Mouse (Mus musculus) heart, embryonic 11.5 days (tissue): ENCODE measurements at regions not wholly inside any gene's neighbourhood (a gene's known extent, or its start where the extent isn't known, plus 50 kb on each side); places are given as distances from the start of the nearest gene placed in this dataset.

Experiments
- ATAC-seq: fragments of 200-750 bp; cut with Nextera tagmentation; replicated peaks from 2 replicates; pipeline ENCODE4 v1.8.0; 2017; ENCODE audit warnings: moderate library complexity; ENCODE audit not compliant: insufficient number of reproducible peaks, low FRiP score, low TSS enrichment
- H3K27ac ChIP-seq: fragments of 300-500 bp; sonication (generic); 2 replicates; pipeline ENCODE4 v1.5.1; 2014; ENCODE audit warnings: mild to moderate bottlenecking, low read depth, low read length
- H3K27me3 ChIP-seq: fragments of 300-500 bp; sonication (generic); 2 replicates; pipeline ENCODE4 v1.6.1; 2014; ENCODE audit warnings: mild to moderate bottlenecking, low read length, mixed read lengths; ENCODE audit not compliant: control insufficient read depth, insufficient read depth
- H3K36me3 ChIP-seq: fragments of 300-500 bp; sonication (generic); 2 replicates; pipeline ENCODE4 v1.6.1; 2014; ENCODE audit warnings: mild to moderate bottlenecking, low read length, moderate library complexity, mixed read lengths; ENCODE audit not compliant: control insufficient read depth, insufficient read depth
- H3K4me1 ChIP-seq: fragments of 300-500 bp; sonication (generic); 2 replicates; pipeline ENCODE4 v1.6.1; 2014; ENCODE audit warnings: low read length; ENCODE audit not compliant: control insufficient read depth, insufficient read depth
- H3K4me2 ChIP-seq: fragments of 300-500 bp; sonication (generic); 2 replicates; pipeline ENCODE4 v1.6.1; 2014; ENCODE audit warnings: mild to moderate bottlenecking, moderate library complexity
- H3K4me3 ChIP-seq: fragments of 300-500 bp; sonication (generic); 2 replicates; pipeline ENCODE4 v1.5.1; 2014; ENCODE audit warnings: low read depth, low read length
- H3K9ac ChIP-seq: fragments of 300-500 bp; sonication (generic); 2 replicates; pipeline ENCODE4 v1.6.1; 2014; ENCODE audit warnings: mild to moderate bottlenecking, low read depth, low read length, moderate library complexity
- H3K9me3 ChIP-seq: fragments of 300-500 bp; sonication (generic); replicated peaks from 2 replicates; pipeline ENCODE4 v1.6.1; 2016; ENCODE audit warnings: low read length; ENCODE audit not compliant: control insufficient read depth
- WGBS: fragments of 180-500 bp; shearing (Covaris S2); extraction: QIAGEN DNeasy Blood & Tissue Kit; methylation state at CpG from one replicate; pipeline ENCODE4 v1.1.7; 2014; ENCODE audit not compliant: insufficient replicate concordance; 5-methylcytosine and 5-hydroxymethylcytosine counted together

DNA sequence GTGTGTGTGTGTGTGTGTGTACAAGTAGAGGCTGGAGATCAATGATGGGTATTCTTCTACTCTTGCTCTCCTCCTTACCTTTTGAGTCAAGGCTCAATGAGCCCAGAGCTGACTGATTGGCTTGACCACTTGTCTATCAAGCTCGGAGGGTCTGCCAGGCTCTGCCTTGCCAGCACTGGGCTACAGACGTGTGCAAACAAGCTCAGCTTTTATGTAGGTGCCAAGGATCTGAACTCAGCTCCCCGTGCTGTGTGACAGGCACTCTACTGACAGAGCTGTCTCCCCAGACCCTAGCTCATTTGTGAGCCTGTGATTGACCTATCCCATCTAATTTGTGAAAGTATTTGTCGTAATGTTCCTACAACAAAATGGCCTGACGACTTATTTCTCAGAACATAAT is 54.2 kb upstream of the Cdc42bpa start:
- WGBS, result 87% methylated on average over 5 of the region's 5 CpGs

DNA sequence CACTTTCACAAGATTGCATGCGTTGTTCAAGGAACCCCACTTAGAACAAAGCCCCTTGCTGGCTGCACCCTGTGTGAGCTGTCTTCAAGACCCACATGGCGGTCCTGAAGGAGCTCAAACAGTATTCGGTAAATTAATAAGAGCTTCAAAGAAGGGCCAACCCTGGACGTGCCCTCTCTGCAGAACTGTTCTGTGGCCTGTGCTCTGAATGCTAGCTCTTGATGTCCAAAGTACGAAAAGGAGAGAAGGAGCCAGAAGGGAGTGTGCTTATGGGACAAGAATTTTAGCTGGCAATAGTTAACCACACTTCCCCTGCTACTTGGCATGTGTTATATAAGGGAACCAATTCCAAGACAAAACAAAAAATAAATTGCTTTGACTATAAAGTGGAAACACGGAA is 67.6 kb upstream of the Cdc42bpa start:
- H3K4me3 ChIP-seq, result no peak overlapping the region
- 81% methylated on average over 6 of the region's 6 CpGs for WGBS
- H3K27me3 ChIP-seq, result no peaks in the 10 kb centered on the region
- H3K36me3 ChIP-seq, result no peaks in the 10 kb centered on the region
- H3K9me3 ChIP-seq, result no peaks in the 10 kb centered on the region
- ATAC-seq, result no peak
- no peaks in the 10 kb centered on the region for H3K4me1 ChIP-seq
- no peak overlapping the region for H3K9ac ChIP-seq
- no peak overlapping the region for H3K4me2 ChIP-seq
- H3K27ac ChIP-seq, result no peak overlapping the region

More for the DNA sequence above, 54.2 kb upstream of the Cdc42bpa start:
- Histone ChIP-seq H3K9ac (no peak overlapping the region), H3K9me3 (no peaks in the 10 kb centered on the region), H3K36me3 (no peaks in the 10 kb centered on the region), H3K27me3 (no peaks in the 10 kb centered on the region), H3K4me3 (no peak overlapping the region), H3K27ac (no peak overlapping the region), H3K4me1 (no peaks in the 10 kb centered on the region), H3K4me2 (no peak overlapping the region)
- no peak for ATAC-seq

DNA sequence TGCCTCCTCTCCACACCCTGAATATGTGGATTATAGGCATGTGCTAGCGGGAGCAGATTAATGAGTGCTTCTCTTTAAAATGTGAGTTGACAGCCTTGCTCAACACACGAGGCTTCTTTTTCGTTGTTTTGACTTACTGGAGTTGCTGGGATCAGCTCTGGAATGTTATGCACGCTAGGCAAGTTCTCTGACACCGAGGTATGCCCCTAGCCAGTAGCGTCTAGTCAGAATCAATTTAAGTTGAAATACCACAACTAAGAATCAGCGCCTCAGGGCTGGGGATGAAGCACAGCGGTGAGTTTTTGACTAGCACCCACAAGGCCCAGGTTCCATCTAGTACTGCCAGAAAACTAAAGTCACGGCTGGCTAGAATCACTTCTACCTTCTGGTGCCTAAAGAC is 72.4 kb upstream of the Cdc42bpa start:
- Histone ChIP-seq H3K27ac (no peak overlapping the region), H3K9ac (no peak overlapping the region), H3K4me2 (no peak overlapping the region), H3K9me3 (no peaks in the 10 kb centered on the region), H3K27me3 (no peaks in the 10 kb centered on the region), H3K36me3 (no peaks in the 10 kb centered on the region), H3K4me3 (no peak overlapping the region), H3K4me1 (no peaks in the 10 kb centered on the region)
- ATAC-seq, result no peak
- WGBS, result 56% methylated on average over 9 of the region's 9 CpGs

DNA sequence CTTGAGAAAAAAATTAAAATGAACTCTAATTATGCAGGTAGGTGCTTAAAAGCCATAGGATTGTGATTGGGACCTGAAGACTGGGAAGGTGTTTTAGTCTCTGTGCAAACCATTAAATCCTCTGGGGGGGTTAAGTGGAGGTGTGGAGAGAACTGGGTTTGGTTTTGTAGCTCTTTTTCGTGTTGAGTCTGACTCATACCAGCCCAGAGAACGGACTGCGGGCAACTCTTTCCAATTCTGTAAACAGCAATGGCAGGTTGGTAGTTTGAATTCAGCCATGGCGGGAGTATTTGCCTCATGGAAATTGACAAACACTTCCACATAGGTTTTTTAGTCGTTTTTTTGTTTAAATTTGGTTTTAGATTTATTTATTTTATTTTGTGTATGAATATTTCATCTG is 77.7 kb upstream of the Ahctf1 start:
- Histone ChIP-seq H3K4me1 (0 out of 2 replicates have a peak, but pooled peaks cover 2% of the 10 kb centered on the region), H3K4me3 (no peak overlapping the region), H3K27ac (no peak overlapping the region), H3K36me3 (no peaks in the 10 kb centered on the region), H3K9ac (no peak overlapping the region), H3K4me2 (no peak overlapping the region), H3K9me3 (no peaks in the 10 kb centered on the region), H3K27me3 (no peaks in the 10 kb centered on the region)
- ATAC-seq, result no peak
- 78% methylated on average over 5 of the region's 5 CpGs for WGBS

DNA sequence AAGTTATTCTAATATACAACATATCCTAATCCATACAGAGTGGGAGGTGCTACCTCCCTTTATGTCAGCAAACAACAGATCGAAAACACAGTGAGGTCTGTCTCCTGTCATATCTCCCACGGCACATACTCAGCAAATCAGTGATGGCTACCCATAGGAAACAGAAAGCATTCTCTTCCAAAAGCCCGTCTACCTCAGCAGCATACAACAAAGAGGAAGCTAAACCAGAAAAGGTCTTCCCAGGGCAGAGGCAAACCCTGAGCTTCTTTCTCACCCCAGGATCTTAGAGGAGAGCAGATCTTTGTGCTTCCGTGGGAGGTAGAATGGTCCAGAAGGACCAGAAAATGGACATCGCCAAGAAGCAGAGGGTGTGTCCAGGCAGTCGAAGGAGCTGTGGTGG is 74.4 kb upstream of the Ahctf1 start:
- no peak overlapping the region for H3K4me3 ChIP-seq
- 71% methylated on average over 6 of the region's 6 CpGs for WGBS
- ATAC-seq, result no peak
- H3K4me1 ChIP-seq, result 0 out of 2 replicates have a peak, but pooled peaks cover 2% of the 10 kb centered on the region
- no peaks in the 10 kb centered on the region for H3K36me3 ChIP-seq
- H3K27ac ChIP-seq, result no peak overlapping the region
- no peaks in the 10 kb centered on the region for H3K27me3 ChIP-seq
- no peaks in the 10 kb centered on the region for H3K9me3 ChIP-seq
- no peak overlapping the region for H3K4me2 ChIP-seq
- no peak overlapping the region for H3K9ac ChIP-seq

DNA sequence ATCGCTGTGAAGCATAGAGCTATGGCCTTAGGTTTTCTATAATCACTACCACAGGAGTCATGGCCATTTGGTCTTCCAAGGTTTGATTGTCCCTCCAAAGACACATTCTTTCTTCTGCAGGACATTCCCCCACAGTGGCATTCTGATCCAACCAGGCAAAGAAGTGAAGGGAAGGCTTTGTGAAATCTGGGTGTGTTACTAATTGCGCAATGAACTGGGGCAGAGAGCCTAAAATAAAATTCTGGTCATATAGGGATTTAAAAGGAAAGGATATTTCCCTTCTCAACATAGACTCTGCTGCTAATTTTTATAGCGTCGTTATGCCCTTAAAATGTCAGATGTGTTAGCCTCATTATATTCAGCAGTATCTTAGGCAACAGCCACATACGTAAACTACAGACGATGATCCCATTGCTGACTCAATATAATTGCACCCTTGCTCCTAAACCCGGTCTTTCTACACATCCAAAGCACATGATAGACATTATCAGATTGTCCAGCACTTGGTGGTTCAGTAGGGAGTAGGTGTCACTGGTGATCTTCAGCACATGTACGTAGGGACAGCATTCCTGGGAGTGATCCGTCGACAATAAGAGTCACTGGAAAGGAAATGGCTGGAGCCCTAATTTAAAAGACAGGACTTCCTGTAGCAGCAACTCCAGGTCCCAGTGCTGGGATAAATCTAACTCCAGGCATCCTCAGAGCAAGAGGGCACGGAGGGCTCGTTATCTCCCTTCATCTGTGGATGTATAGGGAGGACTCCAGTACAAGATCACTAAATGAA is 70.5 kb upstream of the Ahctf1 start:
- ATAC-seq, result no peak
- WGBS, result 58% methylated on average over 12 of the region's 12 CpGs
- no peak overlapping the region for H3K4me3 ChIP-seq
- no peaks in the 10 kb centered on the region for H3K9me3 ChIP-seq
- no peak overlapping the region for H3K9ac ChIP-seq
- H3K27ac ChIP-seq, result no peak overlapping the region
- 0 out of 2 replicates have a peak, but pooled peaks cover 2% of the 10 kb centered on the region for H3K4me1 ChIP-seq
- no peaks in the 10 kb centered on the region for H3K36me3 ChIP-seq
- H3K4me2 ChIP-seq, result no peak overlapping the region
- H3K27me3 ChIP-seq, result no peaks in the 10 kb centered on the region

DNA sequence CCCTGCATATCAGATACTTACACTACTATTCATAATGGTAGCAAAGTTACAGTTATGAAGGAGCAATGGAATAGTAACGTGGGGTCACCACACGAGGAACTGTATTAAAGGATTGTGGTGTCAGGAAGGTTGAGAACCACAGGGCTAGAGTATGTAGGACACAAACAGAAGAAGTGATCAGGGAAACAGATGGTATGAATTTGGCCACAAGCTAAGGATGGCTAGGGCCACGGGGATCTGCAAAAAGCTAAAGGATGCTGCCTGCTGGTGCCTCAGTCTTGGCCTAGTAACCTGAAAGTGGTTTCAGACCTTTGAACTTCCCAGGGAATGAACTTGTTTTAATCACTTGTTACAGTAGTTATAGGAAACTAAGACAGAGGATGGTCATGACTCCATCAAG is 68.5 kb upstream of the Ahctf1 start:
- 77% methylated on average over 3 of the region's 3 CpGs for WGBS
- no peaks in the 10 kb centered on the region for H3K4me1 ChIP-seq
- no peak for ATAC-seq
- no peak overlapping the region for H3K4me2 ChIP-seq
- H3K27ac ChIP-seq, result no peak overlapping the region
- no peaks in the 10 kb centered on the region for H3K27me3 ChIP-seq
- H3K9me3 ChIP-seq, result no peaks in the 10 kb centered on the region
- H3K4me3 ChIP-seq, result no peak overlapping the region
- H3K9ac ChIP-seq, result no peak overlapping the region
- H3K36me3 ChIP-seq, result no peaks in the 10 kb centered on the region

DNA sequence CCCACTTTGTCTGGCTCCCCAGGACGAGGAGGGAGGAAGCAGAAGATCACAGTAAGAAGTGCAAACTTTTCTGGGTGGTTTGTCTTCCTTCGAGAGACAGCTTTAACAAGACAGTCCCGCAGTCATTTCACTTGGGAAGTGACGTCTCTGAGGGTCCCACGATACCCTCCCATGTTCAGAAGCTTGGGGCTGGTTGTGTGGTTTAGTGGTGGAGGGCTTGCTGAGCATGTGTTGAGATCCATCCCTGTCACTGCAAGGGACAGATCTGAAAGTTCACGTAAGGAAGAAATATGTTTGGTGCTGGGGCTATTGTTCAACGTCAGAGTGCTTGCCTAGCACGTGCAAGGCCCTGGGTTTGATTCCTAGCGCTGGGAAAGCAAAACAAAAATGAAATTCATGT is 65.2 kb upstream of the Ahctf1 start:
- no peak overlapping the region for H3K27ac ChIP-seq
- no peaks in the 10 kb centered on the region for H3K27me3 ChIP-seq
- no peak overlapping the region for H3K4me3 ChIP-seq
- WGBS, result 81% methylated on average over 9 of the region's 9 CpGs
- H3K4me1 ChIP-seq, result peaks cover 12% of the 10 kb centered on the region
- H3K9me3 ChIP-seq, result no peaks in the 10 kb centered on the region
- no peaks in the 10 kb centered on the region for H3K36me3 ChIP-seq
- ATAC-seq, result no peak
- no peak overlapping the region for H3K9ac ChIP-seq
- no peak overlapping the region for H3K4me2 ChIP-seq

DNA sequence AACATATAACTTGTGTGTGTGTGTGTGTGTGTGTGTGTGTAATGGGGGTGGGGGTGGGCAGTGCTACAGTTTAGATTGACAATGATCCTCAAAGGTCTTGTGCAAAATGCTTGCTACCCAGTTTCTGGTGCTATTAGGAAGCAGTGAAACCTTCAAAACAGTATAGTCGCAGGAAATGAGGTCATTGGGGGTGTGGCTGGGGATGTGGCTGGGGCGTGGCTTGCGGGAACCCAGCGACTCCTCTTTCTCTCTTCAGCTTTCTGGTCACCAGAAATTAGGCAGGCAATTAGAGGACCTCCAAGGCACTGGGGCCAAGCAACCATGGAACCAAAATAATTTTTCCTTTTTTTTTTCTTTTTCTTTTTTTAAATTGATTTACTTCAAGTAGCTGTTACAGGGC is 64.0 kb upstream of the Ahctf1 start:
- H3K4me3 ChIP-seq, result no peak overlapping the region
- H3K27me3 ChIP-seq, result no peaks in the 10 kb centered on the region
- H3K4me2 ChIP-seq, result no peak overlapping the region
- peaks cover 12% of the 10 kb centered on the region for H3K4me1 ChIP-seq
- 83% methylated on average over 4 of the region's 4 CpGs for WGBS
- H3K27ac ChIP-seq, result no peak overlapping the region
- ATAC-seq, result no peak
- H3K9ac ChIP-seq, result no peak overlapping the region
- H3K36me3 ChIP-seq, result no peaks in the 10 kb centered on the region
- no peaks in the 10 kb centered on the region for H3K9me3 ChIP-seq
